Mouse (Mus musculus) megakaryocyte, embryonic 14.5 days (primary cell): ENCODE results near the gene Med26.

Experiments
- FLI1 ChIP-seq: IDR thresholded peaks from 2 replicates; pipeline ENCODE4 v1.6.1; 2012; ENCODE audit warnings: low read length, inconsistent platforms, mixed read lengths
- GATA1 ChIP-seq: IDR thresholded peaks from 3 replicates; pipeline ENCODE4 v1.6.1; 2012; ENCODE audit warnings: mixed read lengths, low read length, inconsistent platforms, borderline replicate concordance

DNA sequence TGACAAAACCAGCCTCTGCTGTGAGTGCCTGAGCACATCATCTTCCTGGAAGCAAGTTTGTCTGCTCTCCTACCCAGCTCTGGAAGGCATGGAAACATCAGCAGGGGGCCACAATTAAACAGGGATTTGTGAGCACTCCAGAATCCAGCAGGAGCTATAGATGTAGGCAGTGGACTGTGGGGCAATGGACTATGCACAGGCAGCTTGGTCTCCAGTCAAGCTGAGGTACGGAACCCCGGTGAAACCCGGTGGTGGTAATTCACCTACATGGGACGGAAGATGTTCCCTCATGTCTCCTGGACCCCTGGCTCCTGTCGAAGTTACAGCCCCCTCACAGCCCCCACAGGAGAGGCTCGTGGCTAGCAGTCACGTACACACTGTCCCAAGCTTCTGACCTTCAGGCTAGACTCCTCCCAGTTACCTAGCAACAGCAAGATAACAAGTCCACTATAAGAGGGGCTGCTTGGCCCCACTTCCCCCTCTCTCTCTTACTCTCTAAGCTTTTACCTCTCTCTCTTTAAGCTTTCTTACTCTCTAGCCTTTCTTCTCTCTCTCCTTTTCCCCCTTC, 30.6 kb downstream of the Med26 start:
- TF ChIP-seq FLI1: no peak
- no peak for TF ChIP-seq GATA1
